Mouse (Mus musculus): ENCODE data around the gene Glt1d1.
A peak's percentile ranks its signal among the peaks of the same experiment; 100 is the strongest.

GRCm38 (mm10) chr5:127708143-127708542, 76.1 kb downstream of the Glt1d1 start:
- 0 out of 2 replicates have a peak, but pooled peaks have one; percentile 3 for TF ChIP-seq CTCF (IDR thresholded peaks at IDR 0.05; ENCODE audit: low read depth, low read length)
- TF ChIP-seq POLR2A (IDR thresholded peaks at IDR 0.05; ENCODE audit: extremely low read depth, insufficient read depth, low read length) = no peak

Measured in liver, adult 2 months (tissue).